Mouse (Mus musculus) hindlimb bud, embryonic 11.5 days (tissue): Measurements from ENCODE around the gene Sln.

Experiments used
- DNase-seq: peaks from one replicate; pipeline ENCODE4 v3.0.0-alpha.2; 2012; ENCODE audit warnings: low read depth, low spot score; ENCODE audit errors: extremely low spot score

Sln gene

DNA sequence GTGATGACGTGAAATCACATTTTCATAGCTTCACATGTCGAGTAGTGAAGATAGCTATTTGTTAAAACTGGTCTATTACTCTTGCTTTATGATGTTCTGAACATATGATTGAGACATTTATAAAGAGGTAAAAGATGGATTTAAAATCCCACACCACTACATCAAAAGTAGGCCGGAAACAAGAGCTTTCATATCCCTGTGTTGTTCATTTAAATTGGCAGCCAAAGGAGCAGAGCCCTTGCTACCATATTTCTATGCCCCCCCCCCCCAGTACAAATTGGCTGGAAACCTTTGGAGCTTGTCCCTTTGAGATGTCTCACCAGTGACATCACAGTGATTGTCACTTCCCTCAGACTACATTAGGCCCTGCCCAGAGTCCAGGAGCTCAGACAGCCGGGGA is at the start of gene Sln:
Sln (plus strand) TSS at position 301 of the 400 bp plus-strand sequence.
- no peak for DNase-seq

DNA sequence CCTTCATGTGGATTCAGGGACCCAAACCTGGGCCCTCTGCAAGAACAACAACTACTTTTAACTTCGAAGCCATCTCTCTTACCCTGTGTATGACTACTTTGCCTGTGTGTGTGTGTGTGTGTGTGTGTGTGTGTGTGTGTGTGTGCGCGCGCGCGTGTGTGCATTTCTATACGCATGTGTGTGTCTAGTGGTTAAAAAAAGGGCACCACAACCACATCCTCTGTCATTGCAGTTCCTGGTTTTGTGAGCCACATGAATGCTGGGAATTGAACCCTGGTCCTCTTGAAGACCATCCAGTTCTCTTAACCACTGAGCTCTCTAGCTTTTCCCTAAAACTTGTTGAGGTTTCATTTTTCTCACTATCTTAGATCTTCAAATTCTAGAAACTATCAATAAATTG is 47.0 kb upstream of the Sln start:
- no peak for DNase-seq

DNA sequence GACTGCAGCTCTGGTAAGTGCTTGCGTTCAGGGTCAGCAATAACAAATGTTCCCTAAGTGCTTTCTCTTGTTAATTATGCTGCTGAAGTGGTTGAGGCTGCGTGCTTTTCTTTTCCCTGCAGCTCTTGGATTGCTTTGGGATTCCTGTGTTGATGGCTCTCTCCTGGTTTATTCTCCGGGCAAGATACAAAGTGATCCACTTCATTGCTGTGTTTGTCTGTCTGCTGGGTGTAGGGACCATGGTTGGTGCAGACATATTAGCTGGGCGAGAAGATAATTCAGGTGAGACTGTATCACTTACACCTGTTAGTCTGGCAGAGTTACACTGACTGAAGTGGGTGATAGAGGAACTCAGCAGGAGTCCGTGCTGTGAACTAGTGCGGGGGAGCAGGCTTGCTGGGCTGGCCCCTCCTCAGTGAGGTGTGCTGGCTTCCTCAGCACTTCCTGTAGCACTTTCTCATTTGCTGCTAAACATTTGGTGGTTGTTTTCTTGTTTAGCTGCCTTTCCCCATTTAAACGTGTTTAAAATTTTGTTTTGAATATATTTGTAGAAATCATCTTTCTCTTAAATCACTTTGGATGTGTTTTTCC is 43.4 kb upstream of the Sln start:
- no peak for DNase-seq

DNA sequence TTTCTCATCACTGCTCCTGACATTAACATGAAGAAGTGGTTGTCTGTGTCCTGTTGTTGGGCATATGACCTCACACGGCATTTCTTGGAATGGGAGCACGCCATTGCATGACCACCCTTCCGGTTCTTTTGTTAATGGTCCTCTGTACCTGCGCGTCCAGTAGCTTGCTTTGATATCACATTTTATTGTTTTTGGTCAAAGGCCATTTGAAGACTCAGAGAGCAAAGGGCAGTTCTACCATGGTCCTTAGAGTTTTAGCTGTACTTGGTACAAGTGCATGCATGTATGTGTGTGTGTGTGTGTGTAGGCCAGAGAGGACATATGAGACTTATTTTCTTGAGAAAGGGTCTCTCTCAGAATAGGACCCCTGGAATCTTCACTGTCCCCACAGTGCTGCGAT is 36.5 kb upstream of the Sln start:
- DNase-seq, result no peak

DNA sequence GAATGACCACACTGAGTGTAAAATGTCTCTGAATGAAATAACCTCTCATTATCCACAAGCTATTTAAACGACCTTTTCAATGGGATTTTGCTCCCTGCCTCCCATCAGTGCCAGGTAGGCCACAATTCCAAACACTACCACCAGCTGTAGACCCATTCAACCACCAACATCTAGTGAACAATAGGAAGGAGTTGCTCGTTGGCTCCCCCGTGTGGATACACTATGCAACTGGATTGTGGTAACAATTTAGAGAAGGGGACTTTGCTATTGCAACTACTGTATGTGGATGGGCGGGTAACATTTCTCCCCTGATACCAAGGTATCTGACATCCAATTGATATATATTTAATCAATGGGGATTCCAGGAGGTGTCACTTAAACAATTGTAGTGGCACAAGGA is 31.2 kb upstream of the Sln start:
- no peak for DNase-seq

DNA sequence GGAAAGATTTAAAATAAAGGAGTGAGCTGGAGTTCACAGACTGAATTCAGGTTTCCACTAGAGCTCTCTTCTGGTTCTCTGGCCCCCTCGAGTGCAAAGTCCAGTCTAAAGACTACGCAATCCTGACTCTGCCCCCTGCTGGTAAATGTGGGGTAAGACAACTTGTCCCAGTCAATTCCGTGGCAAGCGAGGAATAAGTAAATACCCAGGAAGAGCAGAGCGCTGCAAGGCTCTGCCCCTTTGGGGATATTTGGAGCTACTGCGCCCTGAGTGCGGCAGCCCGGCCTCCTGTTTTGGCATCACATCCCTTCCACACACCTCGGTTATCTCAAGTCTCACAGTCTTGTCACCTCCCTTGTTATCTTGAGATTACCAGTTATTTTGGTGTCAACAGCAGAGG is 24.6 kb upstream of the Sln start:
- peak; percentile 35 for DNase-seq

DNA sequence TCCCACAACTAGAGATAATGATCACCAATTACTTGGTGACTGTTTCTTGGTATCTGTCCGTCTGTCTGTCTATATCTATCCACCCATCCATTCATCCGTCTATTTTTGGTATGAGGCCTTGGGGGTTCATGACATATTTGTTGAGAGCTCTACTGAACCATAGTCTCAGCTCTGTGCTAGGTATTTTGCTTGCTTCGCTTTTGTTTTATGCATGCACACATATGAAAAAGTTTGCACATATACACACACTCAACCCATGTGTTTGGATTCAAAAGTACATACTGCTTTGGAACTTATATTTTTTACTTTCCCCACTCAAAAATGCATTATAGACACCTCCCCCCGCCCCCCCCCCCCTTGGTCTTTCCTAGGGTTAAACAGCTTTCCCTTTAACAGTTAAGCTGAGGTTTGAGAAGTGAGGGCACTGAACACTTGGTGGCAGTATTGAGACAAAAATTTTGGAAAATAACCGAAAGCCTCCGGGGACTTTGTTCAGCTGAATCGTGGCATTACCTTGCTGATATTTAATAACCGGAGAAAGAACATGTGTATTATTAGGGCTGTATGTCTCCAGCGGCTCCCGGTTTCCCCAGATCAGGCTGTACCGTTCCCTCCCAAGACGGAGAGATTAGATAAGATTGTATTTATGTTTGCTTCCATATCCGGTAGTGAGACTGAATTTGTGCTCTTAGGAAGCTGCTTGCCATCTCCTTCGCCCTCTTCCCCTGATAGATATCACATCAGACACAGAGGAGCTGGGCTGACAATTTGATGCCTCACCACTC is 20.7 kb upstream of the Sln start:
- DNase-seq, result peak; percentile 49

DNA sequence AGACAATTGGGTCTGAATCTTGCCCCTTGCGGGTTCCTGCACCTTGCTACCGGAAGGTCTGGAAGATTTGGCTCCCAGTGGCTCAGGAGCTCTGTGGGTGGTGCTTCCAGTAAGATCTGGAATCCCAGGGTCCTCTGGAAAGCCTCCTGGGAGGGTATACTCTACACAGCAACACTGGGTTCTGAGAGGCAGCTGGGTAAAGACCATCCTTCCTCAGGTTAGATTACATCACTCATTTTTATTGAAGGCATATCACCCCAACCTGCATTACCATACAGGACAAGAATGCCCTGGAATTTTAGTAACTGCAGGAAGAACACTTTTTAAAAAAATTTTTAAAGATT is 20.1 kb upstream of the Sln start:
- no peak for DNase-seq

DNA sequence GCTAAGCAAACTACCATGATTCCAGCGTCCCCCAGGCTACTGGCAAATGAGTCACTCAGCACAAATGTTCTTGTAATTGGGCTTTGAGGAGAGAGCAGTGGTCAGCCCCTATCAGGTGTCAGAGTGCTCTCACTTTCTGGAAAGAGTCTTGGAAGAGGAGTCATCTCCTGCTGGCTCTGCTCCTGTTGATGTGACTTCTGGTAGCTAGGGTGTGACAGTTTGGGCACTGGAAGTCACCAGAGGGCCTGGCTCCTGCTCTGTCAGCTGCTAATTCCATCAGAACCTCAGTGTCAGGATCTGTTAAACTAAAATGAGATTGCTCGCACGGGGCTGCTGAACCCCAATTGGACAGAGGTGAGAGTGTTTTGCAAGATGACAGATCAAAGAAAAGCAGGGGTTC is 14.9 kb upstream of the Sln start:
- DNase-seq, result no peak

DNA sequence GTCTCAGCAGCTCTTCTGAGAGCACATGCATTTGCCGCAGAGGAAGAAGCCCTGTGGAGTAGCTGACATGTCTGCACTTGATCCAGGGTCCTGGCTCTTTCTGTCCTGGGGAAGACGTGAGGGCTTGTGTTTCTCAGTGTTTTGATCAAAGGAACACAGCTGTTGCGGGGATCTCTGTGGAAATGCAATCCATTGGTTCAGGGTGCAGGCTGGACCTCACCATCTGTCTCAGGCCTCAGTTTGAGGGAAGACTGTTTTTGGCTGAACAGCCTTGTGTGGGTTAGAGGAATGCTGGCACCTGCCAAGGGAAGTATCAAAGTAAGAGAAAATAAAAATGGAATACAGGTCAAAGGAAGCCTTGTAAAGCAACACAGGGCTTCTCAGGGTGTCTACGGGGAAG is 14.0 kb upstream of the Sln start:
- no peak for DNase-seq

DNA sequence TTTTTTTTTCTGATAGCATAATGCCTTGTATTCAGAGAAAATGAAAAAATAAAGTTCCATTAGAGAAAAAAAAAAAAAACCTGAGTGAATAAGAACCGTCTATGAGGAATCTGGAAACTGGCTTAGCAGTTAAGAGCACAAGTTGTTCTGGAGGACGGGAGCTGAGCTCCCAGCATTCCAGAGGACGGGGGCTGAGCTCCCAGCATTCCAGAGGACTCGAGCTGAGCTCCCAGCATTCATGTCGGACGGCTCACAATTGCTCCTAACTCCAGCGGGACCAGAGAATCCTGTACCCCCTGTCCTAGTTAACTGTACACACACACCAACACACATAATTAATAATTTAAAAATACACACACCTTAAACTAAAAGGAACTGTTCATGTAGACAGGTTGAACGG is 11.1 kb upstream of the Sln start:
- DNase-seq, result no peak

DNA sequence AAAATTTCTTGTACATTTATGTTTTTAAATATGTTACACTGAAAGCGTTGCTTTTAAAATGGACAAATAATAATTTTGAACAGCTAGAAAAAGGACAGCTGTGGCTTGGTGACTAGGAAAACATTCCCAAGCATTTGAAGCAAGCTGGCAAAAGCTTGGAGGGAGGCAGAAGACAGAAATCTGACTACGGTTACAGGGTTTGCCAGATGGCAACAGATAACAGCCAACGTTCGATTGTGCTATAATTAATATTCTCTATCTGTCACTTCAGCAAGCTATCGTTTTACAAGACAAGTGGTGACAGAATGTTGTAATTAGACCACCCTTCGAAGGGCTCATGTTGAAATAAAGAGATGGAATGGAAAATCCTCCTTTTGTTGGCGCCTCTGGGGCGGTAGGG is 1.4 kb upstream of the Sln start:
- DNase-seq, result no peak

DNA sequence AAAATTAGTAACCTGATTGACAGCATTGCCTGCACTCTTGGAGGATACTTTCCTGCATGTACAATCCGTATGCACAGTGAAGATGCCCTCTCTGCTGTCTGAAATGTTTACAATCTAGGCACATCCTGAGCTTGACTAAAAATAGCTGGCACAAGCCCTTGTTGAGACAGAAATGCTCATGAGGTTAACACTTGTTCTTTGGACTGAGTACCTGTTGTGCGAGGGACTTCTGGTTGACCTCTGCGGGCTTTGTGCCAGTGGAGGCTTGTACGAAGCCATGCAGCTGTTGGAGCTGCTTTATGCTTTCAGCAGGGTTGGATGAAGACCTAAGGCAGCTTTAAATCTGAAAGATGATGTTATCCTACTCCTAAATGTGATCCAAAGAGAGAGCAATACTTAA is 2.2 kb downstream of the Sln start:
- no peak for DNase-seq

DNA sequence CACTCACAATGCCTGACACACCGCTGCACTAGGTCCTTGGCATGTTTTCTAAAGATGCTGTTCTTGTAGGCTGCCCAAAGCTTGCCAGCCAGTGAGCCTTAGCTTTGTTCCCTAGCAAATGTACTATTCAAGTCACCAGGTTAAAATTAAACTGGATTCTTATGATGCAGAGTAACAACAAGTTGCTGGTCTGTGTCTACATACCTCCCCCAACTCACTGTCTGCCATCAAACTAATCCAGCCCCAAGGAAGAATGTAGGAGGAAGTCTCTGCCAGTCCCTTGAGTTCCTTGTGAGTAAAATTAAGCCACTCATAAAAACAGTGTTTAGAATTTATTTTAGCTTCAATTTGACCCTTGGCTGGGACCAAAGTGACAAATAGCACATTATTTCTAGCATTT is 3.7 kb downstream of the Sln start:
- no peak for DNase-seq

DNA sequence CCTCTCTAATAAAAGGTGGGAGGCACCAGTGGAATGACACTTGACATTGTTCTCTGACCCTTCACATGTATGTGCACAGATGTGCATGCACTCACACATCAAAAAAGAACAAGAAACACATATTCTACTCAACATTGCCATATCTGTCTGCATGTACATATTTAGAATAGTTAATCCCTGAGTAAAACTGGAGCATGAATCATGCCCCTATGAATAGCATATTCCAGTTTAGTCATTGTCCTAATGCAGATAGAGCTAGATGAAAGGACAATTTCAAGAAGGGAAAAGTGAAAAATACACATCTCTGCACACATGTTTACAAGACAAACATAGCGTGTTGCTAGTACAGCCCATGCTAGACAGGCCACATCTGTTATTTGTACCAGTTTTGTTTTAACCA is 4.6 kb downstream of the Sln start:
- DNase-seq, result no peak

DNA sequence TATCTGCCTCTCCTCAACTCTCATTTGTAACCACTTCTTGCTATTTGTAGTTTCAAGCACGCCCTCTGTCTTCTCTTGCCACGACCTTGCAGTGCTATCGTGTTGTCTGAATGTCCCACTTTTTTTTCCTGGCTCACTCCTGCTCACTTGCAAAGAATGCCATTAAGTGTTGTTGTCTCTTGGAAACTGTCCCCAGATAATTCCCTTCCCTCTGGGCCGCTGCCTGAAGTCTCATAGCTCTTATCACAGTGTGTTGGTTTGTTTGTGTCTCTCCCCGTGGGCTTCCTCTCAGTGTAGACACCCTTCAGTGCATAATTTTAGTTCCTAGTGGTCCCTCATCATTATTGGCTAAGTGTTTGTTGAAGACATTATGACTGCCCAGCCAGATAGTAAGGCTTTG is 7.9 kb downstream of the Sln start:
- no peak for DNase-seq

DNA sequence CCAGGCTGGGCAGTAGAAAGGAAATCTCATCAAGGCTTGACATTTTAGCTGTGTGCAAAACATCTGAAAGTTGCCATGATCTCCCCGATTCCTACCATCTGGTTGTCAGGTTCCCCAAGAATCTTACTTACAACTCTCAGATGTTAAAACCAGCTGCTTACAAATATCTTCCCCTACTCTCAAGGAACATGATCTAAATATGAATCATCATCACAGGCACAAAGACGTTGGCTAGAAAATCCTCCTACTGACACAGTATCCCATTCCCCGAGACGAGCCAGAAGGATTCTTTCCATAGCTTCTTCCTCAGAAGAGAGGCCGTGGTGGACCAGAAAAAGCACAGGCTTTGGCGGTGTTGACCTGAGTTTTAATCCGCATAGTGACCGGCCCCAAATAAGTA is 23.3 kb downstream of the Sln start:
- DNase-seq, result no peak

DNA sequence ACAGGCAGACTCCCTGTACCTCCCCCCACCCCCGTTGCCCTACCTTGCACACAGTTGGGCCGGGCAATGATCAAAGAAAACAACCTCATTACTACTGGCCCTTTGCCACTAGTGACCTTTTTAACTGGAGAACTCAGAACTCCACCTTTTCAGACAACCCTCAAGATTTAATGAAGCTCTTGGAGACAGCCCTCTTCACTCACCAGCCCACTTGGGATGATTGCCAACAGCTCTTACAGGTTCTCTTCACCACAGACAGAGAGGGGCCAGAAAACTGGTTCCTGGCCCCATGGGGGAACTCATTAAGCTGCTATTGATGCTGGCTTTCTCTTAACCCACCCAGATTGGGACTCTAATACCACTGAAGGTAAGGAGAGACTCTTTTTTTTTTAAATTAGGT is 27.5 kb downstream of the Sln start:
- DNase-seq, result no peak

DNA sequence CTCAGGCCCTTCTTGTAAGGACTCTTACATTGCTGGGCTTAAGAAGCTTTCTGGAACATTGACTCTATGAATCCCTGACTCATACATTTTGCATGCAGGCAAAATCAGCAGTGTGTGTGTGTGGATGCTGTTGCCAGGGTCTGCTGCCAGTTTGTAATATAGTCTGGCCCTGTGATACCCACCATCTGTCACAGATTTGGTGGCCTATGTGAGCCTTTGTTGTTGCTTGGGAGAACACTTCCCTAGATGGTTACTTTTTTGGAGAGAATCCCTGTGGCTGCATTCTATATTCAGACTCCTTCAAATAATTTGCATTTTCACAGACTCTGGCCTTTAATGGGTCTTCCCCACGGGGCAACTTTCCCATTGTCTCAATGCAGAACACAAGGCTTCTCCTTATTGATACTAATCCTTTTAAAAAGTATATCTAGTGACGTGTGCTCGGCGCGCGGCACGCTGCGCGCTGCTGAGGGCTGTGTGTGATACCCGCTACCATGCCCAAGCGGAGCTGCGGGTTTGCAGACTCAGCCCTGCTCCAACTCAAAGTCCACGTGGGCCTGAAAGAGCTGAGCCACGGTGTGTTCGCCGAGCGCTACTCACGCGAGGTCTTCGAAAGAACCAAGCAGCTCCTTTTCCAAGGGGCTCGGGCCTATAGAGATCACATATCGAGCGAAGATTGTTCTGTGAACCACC is 33.8 kb downstream of the Sln start:
- no peak for DNase-seq

DNA sequence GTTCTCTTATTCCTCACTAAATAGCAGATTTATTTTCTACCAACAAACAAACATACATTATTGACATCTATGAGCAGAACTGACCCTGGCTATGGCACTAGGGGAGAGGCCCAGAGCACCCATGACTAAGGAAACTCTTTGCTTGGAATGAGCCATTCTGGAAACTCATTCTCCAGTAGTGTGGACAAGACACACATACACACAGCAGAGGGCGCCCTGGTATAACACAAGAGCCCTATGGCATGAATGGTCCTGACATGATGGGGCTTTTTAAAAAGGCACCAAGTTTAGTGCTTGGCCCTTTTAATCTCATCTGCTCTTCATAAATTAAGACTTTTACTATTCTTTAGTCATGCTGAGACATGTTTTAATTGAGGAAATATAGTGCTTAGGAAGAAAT is 40.1 kb downstream of the Sln start:
- no peak for DNase-seq

DNA sequence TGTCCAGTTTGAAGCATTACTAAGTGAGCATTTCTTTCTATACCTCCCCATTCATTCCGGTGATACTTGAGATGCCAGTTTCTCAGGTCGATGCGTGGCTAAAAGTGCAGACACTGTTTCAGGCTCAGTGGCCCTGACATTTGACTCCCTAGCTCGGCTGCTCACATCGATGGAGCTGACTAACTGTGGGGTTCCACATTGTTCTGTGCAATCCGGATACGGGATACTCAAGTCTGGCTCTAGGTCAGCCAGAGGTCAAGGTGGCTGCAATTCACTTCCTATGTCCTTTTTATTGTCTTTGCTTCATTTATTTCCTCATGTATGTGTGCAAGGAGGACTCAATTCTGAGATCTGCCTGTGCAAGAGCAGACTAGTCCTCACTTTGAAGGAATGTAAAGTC is 45.9 kb downstream of the Sln start:
- no peak for DNase-seq

DNA sequence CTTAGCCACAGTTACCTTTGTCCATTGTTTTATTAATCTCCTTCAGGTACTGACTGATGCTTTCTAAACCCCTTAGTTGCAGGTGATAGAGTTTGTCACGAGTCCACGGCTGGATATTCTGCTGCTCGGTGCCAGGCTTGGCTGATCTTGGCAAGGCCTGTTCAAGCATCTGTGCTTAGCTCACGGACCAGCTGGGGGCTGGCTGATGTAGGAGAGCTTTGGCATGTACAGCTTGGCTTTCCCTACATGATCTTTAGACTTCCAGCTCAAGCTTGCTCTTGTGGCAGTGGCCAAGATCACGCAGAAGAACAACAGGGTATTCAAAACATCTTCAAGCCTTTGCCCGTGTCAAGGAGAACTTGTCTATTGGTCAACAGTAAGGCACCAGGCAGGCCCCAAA is 49.9 kb downstream of the Sln start:
- DNase-seq, result no peak
